Mouse (Mus musculus) spleen, adult 2 months (tissue): ENCODE data around the gene Mars.

Source experiments
- CTCF ChIP-seq: fragments of 200-500 bp; IDR thresholded peaks from 2 replicates; pipeline ENCODE4 v1.5.1; 2011; ENCODE audit warnings: mild to moderate bottlenecking, inconsistent platforms; ENCODE audit not compliant: insufficient read depth, insufficient read length, insufficient replicate concordance; ENCODE audit errors: extremely low read depth
- POLR2A ChIP-seq: fragments of 200-500 bp; IDR thresholded peaks from 2 replicates; pipeline ENCODE4 v1.6.1; 2011; ENCODE audit warnings: low read depth, low read length, inconsistent platforms

- no peak for TF ChIP-seq CTCF
- no peak for TF ChIP-seq POLR2A
These were observed 42.5 kb downstream of the Mars start for GRCm38 (mm10) chr10:127269036-127269435.
